Mouse (Mus musculus): ENCODE measurements at regions not wholly inside any gene's neighbourhood (a gene's known extent, or its start where the extent isn't known, plus 50 kb on each side); places are given as distances from the start of the nearest gene placed in this dataset.

DNA sequence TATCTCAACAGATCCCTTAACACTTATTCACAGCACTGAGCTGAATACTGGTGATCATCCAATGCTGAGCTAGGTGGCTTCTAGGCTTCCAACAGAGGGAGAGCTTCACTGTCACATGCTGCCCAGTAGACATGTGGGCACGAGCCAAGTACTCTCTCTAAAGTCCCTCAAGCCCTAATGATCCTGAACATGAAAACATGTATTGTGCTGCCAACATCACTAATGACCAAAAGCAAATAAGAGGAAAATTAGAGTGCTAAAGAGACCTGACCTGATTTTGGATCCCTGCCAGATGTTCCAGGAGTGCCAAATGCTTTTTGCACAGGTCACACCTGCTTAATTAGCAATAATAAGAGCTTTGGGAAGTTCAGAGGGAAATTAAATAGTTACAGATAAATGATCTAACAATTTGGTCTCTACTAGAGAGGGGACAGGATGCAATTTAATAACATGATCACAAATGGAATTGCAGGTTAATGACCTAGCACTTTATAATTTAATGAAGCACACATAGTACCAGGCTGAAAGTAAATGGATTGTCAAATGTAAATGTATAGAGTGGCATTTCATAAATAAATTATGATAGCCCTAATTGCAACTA lies 215.6 kb upstream of the Ins1 start:
- in situ Hi-C loops (cut with MboI, MseI), result no loop called here

- in situ Hi-C loops (cut with MboI, MseI), result no loop called here
These were observed 195.3 kb upstream of the Ins1 start for GRCm38 (mm10) chr19:52068806-52069205.

DNA sequence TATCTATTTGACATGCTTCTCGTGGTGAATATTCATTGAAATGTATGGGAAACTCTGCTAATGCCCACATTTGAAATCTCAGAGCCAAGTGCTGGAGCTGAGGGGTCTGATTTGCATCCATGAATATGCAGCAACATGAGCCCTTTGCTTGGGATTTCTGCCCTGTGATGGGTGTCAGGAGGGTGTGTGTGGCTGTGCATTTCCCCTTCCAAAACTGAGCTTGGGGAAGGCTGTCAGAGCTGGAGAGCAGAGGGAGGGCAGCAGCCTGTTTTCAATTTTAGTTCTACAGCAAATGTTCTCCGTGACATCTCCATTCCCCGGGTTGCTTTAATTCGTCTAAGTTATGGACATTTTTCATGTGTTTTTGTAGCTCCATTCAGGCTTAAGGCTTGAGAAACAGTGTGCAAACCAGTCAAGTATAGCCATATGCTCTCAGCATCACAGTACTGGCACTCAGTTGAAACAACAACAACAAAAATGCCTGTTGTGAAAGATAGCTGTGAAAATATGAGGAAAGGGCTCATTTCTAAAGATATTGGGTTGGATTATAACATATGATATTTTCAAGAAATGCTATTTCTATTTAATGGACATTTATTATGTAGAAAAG lies 194.1 kb upstream of the Ins1 start:
- in situ Hi-C loops (cut with MboI, MseI), result loop anchor here (10.0 kb wide), 1 partner anchor 1385 kb away; no protein-coding TSS in a partner anchor

GRCm38 (mm10) chr19:52071234-52071633 lies 192.9 kb upstream of the Ins1 start:
- in situ Hi-C loops (cut with MboI, MseI), result loop anchor here (10.0 kb wide), 1 partner anchor 1386 kb away; no protein-coding TSS in a partner anchor

GRCm38 (mm10) chr19:52079020-52079419 lies 185.1 kb upstream of the Ins1 start:
- in situ Hi-C loops (cut with MboI, MseI), result loop anchor here (10.0 kb wide), 1 partner anchor 1394 kb away; no protein-coding TSS in a partner anchor

GRCm38 (mm10) chr19:52112398-52112797 lies 151.7 kb upstream of the Ins1 start:
- in situ Hi-C loops (cut with MboI, MseI), result no loop called here
